Mouse (Mus musculus): Measurements from ENCODE around the gene Lrrc4c.

DNA sequence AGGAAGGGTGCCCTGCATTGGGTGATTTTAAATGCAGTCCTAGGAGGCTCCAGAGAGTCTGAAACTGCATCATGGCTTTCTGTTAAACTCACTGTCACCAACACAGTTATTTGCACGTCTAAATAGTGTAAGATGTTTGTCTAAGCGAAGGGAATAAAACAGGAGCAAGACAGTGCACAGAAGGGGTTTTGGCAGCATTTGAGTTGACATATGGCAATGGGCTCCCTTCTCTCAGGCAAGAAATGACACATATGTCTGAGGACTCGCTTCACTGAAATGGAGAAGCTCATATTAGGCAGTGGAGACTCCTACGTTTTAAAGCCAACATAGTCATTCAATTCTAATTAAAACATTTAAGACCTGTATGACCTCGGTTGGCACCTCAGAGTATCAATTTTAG lies 445.6 kb downstream of the Lrrc4c start:
- TF ChIP-seq POLR2A (IDR thresholded peaks at IDR 0.05; ENCODE audit: extremely low read depth, insufficient read depth, low read length) (no peak), CTCF (IDR thresholded peaks at IDR 0.05; ENCODE audit: extremely low read depth, insufficient read depth, low read length) (no peak)
